Mouse (Mus musculus) monocyte, adult 2 months (primary cell): ENCODE results near the gene Elp1.

Experiments used
- DNase-seq, 2 experiments: peaks; one replicate each; pipeline ENCODE4 v3.0.0; 2022; ENCODE audit warnings: low spot score in 2 of 2, low read depth in 1 of 2

Elp1 gene

GRCm38 (mm10) chr4:56716801-56717200 lies 85.3 kb downstream of the Elp1 start:
- DNase-seq = no peak

GRCm38 (mm10) chr4:56713155-56713554 lies 89.0 kb downstream of the Elp1 start:
- no peak for DNase-seq

DNA sequence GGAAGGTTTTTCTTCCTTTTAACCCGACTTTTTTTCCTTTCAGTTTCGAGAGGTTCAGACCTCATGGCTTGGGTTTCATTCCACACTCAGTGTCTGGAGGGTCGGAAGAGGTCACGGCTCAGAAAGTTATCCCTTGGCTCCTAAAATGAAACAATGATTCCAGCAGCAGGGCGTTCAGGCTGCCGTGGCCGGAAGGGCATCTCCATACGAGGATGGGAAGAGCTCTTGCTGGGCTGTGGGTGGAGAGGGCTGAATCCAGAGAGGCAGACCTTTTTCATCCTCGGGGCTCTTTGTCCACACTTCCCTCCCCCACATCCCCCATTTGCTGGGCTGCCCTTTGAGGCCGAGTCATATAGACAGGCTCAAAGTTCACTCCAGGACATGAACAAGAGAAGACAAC lies 99.9 kb downstream of the Elp1 start:
- DNase-seq = no peak
